Mouse (Mus musculus): ENCODE results near the gene Higd1a. TPM values are rescaled to one million over a fixed set of nuclear protein-coding genes. Genes with fewer than 3 reads are reported as not detected.

Higd1a gene
- polyA plus RNA-seq, 1 experiment: 35.5 TPM

Other genes starting within 250 kb of the Higd1a start
- 1.1 and 2.3 TPM in 2 replicates for gene Lyzl4, start 216.3 kb downstream of the Higd1a start, polyA plus RNA-seq (2012; rRNA removed)
- 7.5 and 11.2 TPM in 2 replicates for gene Vipr1, start 215.6 kb downstream of the Higd1a start, polyA plus RNA-seq (2012; rRNA removed)
- gene Sec22c, start 152.9 kb downstream of the Higd1a start, polyA plus RNA-seq (2012; rRNA removed): 11.2 and 12.1 TPM in 2 replicates
- gene Ss18l2, start 148.0 kb downstream of the Higd1a start, polyA plus RNA-seq (2012; rRNA removed): 35.9 and 43.4 TPM in 2 replicates
- 62.0 and 73.9 TPM in 2 replicates for gene Nktr, start 139.2 kb downstream of the Higd1a start, polyA plus RNA-seq (2012; rRNA removed)
- 30.8 and 31.9 TPM in 2 replicates for gene Zfp651, start 99.0 kb downstream of the Higd1a start, polyA plus RNA-seq (2012; rRNA removed)
- 0.14 TPM in 1 of 2 replicates, not detected in the other for gene Klhl40, start 80.8 kb downstream of the Higd1a start, polyA plus RNA-seq (2012; rRNA removed)
- 4.7 and 8.5 TPM in 2 replicates for gene Hhatl, start 65.9 kb downstream of the Higd1a start, polyA plus RNA-seq (2012; rRNA removed)
- 1.0 and 1.7 TPM in 2 replicates for gene Ccdc13, start 18.9 kb downstream of the Higd1a start, polyA plus RNA-seq (2012; rRNA removed)
- 3.0 and 3.3 TPM in 2 replicates for gene Ackr2, start 40.0 kb upstream of the Higd1a start, polyA plus RNA-seq (2012; rRNA removed)
- gene Cyp8b1, start 57.9 kb upstream of the Higd1a start, polyA plus RNA-seq (2012; rRNA removed): 0.15 and 0.16 TPM in 2 replicates
- gene Fam198a, start 92.6 kb upstream of the Higd1a start, polyA plus RNA-seq (2012; rRNA removed): 3.7 and 4.0 TPM in 2 replicates
- 19.8 and 20.2 TPM in 2 replicates for gene Pomgnt2, start 138.7 kb upstream of the Higd1a start, polyA plus RNA-seq (2012; rRNA removed)

Data from gonadal fat pad, adult 2 months (tissue).